Mouse (Mus musculus): Measurements from ENCODE around the gene Fam107a.

DNA sequence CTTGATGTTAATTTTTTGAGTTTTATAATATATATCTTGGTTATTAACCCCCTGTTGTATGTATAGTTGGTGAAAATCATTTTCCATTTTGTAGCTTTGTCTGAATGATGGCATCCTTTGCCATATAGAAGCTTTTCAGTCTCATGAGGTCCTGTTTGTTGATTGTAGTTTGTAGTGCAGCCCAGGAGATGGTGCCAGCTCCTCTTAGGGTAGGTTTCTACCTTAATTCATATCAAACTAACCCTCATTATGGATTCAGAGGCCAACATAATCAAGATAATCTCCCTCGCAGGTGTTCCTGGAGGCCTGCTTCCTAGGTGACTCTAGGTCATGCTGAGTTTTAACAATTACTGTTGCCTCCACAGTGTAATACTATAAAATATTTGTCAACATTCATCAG is 55.6 kb downstream of the Fam107a start:
- TF ChIP-seq FLI1 (IDR thresholded peaks at IDR 0.05; ENCODE audit: low read length) (no peak), GATA1 (IDR thresholded peaks at IDR 0.05; ENCODE audit: borderline replicate concordance, low read length) (no peak)

All from megakaryocyte, embryonic 14.5 days (primary cell).